ENCODE assay signal across 23 mouse cellular contexts in the genomic region with DNA sequence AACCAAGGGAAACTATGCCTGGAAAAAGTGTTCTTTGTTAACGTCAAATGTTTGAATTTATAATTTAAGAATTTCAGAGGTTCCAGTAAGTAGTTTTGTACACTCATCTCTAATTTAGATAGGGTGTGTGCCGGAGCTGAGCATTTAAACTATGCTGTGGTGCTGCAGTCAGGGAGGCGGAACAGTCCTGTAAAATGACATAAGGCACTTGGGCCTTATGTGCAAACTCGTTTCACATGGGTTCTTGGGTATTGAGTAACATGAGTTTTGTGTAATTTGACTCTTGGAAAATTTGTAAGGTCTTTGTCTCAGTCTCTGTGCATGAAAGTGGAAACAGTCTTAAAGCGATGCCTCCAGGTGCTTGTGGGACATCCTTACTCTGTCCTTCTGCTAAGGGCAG. TPM values are rescaled to one million over a fixed set of nuclear protein-coding genes. Genes with fewer than 3 reads are reported as not detected.
"Had no signal": no experiment of that assay in that cellular context is flagged by ENCODE, and none has a peak within 500 bp of the region (broad histone marks: within the 10 kb centered on the region; RNA-seq: fewer than 3 reads in every experiment).

No protein-coding gene starts in this region.

- H3K4me3 ChIP-seq: left cerebral cortex, adult 2 months; limb, embryonic 12.5 days; liver, embryonic 12.5 days; liver, embryonic 15.5 days; midbrain, embryonic 12.5 days; midbrain, embryonic 15.5 days; neural tube, embryonic 12.5 days; neural tube, embryonic 15.5 days had no signal

- H3K4me1 ChIP-seq: liver, embryonic 12.5 days; liver, embryonic 15.5 days; midbrain, embryonic 12.5 days; midbrain, embryonic 15.5 days; neural tube, embryonic 12.5 days; neural tube, embryonic 15.5 days had no signal

- ATAC-seq: intestine, embryonic 16.5 days; liver, embryonic 12.5 days; midbrain, embryonic 15.5 days had no signal

- DNase-seq: kidney, adult 18-20 months; kidney, postnatal 10 days; kidney, postnatal 36 days; layer of hippocampus, postnatal 36 days; liver; lung, adult 18-20 months; right cerebral cortex, adult 18-20 months; right cerebral cortex, postnatal 14 days; right cerebral cortex, postnatal 4 days; thymus, adult 2 months; thymus, postnatal 14 days; thymus, postnatal 4 days had no signal

- H3K36me3 ChIP-seq: limb, embryonic 12.5 days; liver, embryonic 12.5 days; liver, embryonic 15.5 days; midbrain, embryonic 12.5 days; midbrain, embryonic 15.5 days; neural tube, embryonic 12.5 days; neural tube, embryonic 15.5 days had no signal

- H3K27me3 ChIP-seq: limb, embryonic 12.5 days; liver, embryonic 12.5 days; liver, embryonic 15.5 days; midbrain, embryonic 12.5 days; midbrain, embryonic 15.5 days; neural tube, embryonic 12.5 days; neural tube, embryonic 15.5 days had no signal

- H3K9ac ChIP-seq: limb, embryonic 12.5 days; liver, embryonic 12.5 days; liver, embryonic 15.5 days; midbrain, embryonic 12.5 days; midbrain, embryonic 15.5 days; neural tube, embryonic 12.5 days; neural tube, embryonic 15.5 days had no signal

- H3K27ac ChIP-seq: left cerebral cortex, adult 2 months; limb, embryonic 12.5 days; liver, embryonic 12.5 days; liver, embryonic 15.5 days; macrophage; midbrain, embryonic 12.5 days; midbrain, embryonic 15.5 days; neural tube, embryonic 12.5 days; neural tube, embryonic 15.5 days; stomach, postnatal 0 days had no signal

- H3K9me3 ChIP-seq: limb, embryonic 12.5 days; liver, embryonic 12.5 days; liver, embryonic 15.5 days; midbrain, embryonic 12.5 days; midbrain, embryonic 15.5 days; neural tube, embryonic 12.5 days; neural tube, embryonic 15.5 days had no signal

- H3K4me2 ChIP-seq: limb, embryonic 12.5 days; liver, embryonic 12.5 days; liver, embryonic 15.5 days; midbrain, embryonic 12.5 days; midbrain, embryonic 15.5 days; neural tube, embryonic 12.5 days; neural tube, embryonic 15.5 days had no signal

RNA-seq across cellular contexts. Expression of a gene that starts 25.7 kb away (rescaled TPM):
- polyA plus RNA-seq: macrophage had no signal
